Mouse (Mus musculus): ENCODE measurements around the gene Rnf148.

DNA sequence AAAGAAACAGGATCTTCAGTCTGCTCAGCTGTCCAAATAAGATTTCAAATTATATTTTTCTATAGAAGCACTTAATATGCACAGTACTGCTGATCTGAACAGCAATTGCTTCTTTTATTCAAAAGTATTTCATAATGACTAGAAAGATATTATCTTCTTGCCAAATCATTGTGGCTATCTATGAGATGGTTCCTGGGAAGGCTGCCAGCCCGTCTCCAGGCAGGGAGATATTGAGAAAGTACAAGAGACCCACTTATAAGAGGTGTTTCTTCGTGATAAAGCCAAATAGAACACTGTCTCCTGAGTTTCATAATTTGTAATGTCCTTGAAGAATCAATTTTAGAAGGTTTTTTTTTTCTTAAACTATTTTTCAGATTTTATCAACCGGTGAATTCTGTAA is 17.9 kb downstream of the Rnf148 start:
- TF ChIP-seq CTCF (IDR thresholded peaks at IDR 0.05; ENCODE audit: insufficient read depth, low read depth, low read length) (no peak), POLR2A (IDR thresholded peaks at IDR 0.05; ENCODE audit: insufficient read depth, low read depth, low read length) (no peak)

All from olfactory bulb, adult 2 months (tissue).